Mouse (Mus musculus) liver, embryonic 14.5 days (tissue): ENCODE data around the gene Mbtd1.

Source experiments
- CTCF ChIP-seq: IDR thresholded peaks from 2 replicates; pipeline ENCODE4 v1.5.1; 2016; ENCODE audit warnings: antibody characterized with exemption, low read depth, control low read depth
- EP300 ChIP-seq: IDR thresholded peaks from 2 replicates; pipeline ENCODE4 v1.6.1; 2016; ENCODE audit warnings: antibody characterized with exemption, low read depth

GRCm38 (mm10) chr11:93968005-93968847 is 82.6 kb downstream of the Mbtd1 start, which contains the start of the genes Gm20390 and Nme1:
- TF ChIP-seq EP300, result peak; percentile 56; the same call in 1 of the 2 replicates
- peak; percentile 95 for TF ChIP-seq CTCF
